Mouse (Mus musculus): ENCODE data around the gene Zranb2. TPM values are rescaled to one million over a fixed set of nuclear protein-coding genes. Genes with fewer than 3 reads are reported as not detected.

The Zranb2 gene
- polyA plus RNA-seq, 1 experiment from 2014 or later = 95.8 TPM

DNA sequence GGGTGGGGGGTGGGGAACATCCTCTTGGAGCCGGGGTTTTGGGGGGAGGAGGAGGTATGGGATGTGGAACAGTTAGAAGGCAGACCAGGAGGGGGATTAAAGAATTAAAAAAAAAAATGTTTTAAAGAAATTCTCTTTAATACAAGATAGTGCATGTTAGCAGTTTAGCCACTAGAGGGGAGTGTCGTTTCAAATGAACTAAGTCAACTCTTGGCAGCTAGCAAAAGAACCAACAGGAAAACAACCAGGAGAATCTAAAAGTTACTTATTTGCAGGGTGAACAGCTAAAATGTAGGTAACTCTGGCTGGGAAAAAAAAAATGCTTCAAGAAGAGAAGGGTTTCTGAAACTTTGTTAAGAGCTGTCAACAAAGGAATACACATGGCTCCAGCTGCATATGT, 31.2 kb downstream of the Zranb2 start:
- H3K4me1 ChIP-seq = peaks cover 15% of the 10 kb centered on the region
- no peak for DNase-seq (ENCODE audit: low spot score)
- H3K9me3 ChIP-seq = no peaks in the 10 kb centered on the region
- H3K36me3 ChIP-seq = no peaks in the 10 kb centered on the region
- H3K4me3 ChIP-seq = no peak overlapping the region
- WGBS = 5% methylated on average over 2 of the region's 2 CpGs
- H3K27me3 ChIP-seq (ENCODE audit: insufficient read depth, poor library complexity, severe bottlenecking) = peaks cover 44% of the 10 kb centered on the region
- H3K27ac ChIP-seq = no peak overlapping the region

DNA sequence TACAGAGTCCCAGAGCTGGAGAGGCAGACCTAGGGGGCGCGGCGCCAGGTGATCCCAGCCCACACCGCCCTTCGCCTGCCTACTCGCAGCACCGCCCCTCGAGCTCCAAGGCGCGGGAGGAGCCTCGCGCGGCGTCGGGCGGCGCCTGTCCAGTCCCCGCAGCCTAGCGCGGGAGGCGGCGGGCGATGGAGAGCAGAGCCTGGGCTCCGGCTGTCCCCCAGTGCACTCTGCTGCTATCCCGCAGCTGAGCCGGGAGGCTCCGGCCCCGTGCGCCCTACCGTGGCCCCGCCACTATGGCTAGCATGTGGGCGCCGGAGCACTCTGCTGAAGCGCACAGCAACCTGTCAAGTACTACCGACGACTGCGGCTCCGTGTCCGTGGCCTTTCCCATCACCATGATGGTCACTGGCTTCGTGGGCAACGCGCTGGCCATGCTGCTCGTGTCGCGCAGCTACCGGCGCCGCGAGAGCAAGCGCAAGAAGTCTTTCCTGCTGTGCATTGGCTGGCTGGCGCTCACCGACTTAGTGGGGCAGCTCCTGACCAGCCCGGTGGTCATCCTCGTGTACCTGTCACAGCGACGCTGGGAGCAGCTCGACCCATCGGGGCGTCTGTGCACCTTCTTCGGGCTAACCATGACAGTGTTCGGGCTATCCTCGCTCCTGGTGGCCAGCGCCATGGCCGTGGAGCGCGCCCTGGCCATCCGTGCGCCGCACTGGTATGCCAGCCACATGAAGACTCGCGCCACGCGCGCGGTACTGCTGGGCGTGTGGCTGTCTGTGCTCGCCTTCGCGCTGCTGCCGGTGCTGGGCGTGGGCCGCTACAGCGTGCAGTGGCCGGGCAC, 33.0 kb downstream of the Zranb2 start, which contains the start of gene Ptger3:
Ptger3 (plus strand) TSS at position 168 of the 841 bp plus-strand sequence.
- Histone ChIP-seq H3K27me3 (ENCODE audit: insufficient read depth, poor library complexity, severe bottlenecking) (peaks cover 44% of the 10 kb centered on the region), H3K36me3 (no peaks in the 10 kb centered on the region), H3K9me3 (no peaks in the 10 kb centered on the region), H3K4me1 (peaks cover 15% of the 10 kb centered on the region), H3K4me3 (peak within 1 kb of the TSS; percentile 65), H3K27ac (peak within 1 kb of the TSS; percentile 2; the same call in 1 of the 2 replicates)
- 2% methylated on average over 84 of the region's 84 CpGs for WGBS
- no peak for DNase-seq (ENCODE audit: low spot score)

DNA sequence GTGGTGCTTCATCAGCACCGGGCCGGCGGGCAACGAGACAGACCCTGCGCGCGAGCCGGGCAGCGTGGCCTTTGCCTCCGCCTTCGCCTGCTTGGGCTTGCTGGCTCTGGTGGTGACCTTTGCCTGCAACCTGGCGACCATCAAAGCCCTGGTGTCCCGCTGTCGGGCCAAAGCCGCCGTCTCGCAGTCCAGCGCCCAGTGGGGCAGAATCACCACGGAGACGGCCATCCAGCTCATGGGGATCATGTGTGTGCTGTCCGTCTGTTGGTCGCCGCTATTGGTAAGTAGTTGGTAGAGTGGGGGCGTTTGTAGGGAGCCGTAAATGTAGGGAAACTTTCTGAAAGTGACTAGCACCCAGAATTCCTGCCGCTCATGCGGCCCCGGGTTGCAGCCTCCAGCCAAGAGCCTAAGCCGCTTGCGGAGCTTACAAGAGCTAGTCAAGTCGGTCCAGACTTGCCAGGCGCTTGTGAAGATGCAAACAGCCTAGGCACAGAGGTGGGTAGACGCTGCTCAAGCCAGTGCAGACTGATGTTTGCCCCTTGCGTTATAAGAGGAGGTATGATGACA, 33.7 kb downstream of the Zranb2 start:
- Histone ChIP-seq H3K9me3 (no peaks in the 10 kb centered on the region), H3K36me3 (no peaks in the 10 kb centered on the region)
- 4% methylated on average over 34 of the region's 34 CpGs for WGBS

DNA sequence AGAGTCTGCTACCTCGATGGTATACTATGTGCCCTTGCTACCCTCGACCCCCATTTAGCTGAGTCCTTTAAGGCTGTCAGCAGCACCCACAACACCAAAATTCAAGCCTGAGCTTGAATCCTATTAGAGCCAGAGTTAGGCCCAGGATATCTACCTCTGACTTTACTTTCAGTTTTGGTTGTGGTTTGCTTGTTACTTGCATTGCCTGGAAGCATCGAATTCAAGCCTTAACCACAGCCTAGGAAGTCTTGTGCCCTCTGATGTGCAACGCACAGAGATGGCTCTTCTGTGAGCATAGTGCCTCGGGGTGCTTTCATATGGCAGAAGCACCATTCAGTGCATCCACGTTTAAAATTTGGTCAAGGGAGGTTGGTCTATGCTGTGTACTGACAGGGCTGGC, 38.1 kb downstream of the Zranb2 start:
- no peaks in the 10 kb centered on the region for H3K36me3 ChIP-seq
- no peaks in the 10 kb centered on the region for H3K9me3 ChIP-seq
- WGBS = 72% methylated on average over 6 of the region's 6 CpGs
- no peak for DNase-seq (ENCODE audit: low spot score)
- H3K27me3 ChIP-seq (ENCODE audit: insufficient read depth, poor library complexity, severe bottlenecking) = peaks cover 30% of the 10 kb centered on the region
- H3K4me3 ChIP-seq = no peak overlapping the region
- H3K27ac ChIP-seq = no peak overlapping the region
- peaks cover 10% of the 10 kb centered on the region for H3K4me1 ChIP-seq

More for the DNA sequence above, 33.7 kb downstream of the Zranb2 start:
- H3K4me1 ChIP-seq = peaks cover 15% of the 10 kb centered on the region
- no peak for DNase-seq (ENCODE audit: low spot score)
- H3K27me3 ChIP-seq (ENCODE audit: insufficient read depth, poor library complexity, severe bottlenecking) = peaks cover 44% of the 10 kb centered on the region
- peak overlapping the region; percentile 65 for H3K4me3 ChIP-seq
- peak overlapping the region; percentile 2; the same call in 1 of the 2 replicates for H3K27ac ChIP-seq

DNA sequence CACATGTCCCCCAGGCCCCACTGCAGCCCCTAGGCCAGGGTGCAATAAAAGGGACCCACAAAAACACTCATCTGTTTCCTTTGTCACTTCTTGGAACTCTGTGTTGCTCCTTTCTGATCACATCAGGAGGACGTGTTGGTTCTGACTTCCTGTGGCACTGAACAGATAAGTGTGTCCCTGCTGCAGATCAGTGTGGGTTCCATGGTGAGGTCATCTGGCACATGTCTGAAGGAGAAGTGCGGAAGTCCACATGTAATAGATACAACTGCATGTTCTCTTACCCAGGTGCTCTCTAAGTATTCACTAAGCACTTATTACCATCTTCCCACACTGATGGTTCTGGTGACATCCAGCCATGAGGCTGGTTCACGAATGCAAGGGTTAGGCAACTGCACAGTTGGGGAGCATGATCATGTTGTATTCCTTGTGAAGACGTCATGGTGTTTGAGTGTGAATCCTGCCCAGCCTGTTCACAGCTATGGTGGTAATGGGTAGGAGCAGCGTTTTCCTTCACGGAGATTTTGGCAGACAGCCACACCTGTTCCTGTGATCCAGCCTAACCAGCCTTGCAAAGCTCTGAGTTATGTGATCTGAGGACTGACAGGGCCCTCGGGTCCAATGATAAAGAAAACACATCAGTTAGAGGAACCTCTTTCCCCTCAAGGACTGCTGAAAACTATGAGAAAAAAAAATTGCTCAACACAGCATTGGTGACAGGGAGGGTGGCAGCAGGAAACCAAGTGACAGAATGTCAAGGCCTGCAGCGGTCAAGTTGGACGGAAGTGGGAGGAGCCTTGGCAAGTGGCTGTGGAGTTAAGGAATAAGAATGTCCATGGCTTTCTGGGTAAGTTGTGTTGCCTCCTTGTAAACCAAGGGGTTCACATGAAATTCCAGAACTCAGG, 41.7 kb downstream of the Zranb2 start:
- no peaks in the 10 kb centered on the region for H3K4me1 ChIP-seq
- no peaks in the 10 kb centered on the region for H3K27me3 ChIP-seq (ENCODE audit: insufficient read depth, poor library complexity, severe bottlenecking)
- H3K4me3 ChIP-seq = no peak overlapping the region
- H3K9me3 ChIP-seq = no peaks in the 10 kb centered on the region
- no peak for DNase-seq (ENCODE audit: low spot score)
- no peak overlapping the region for H3K27ac ChIP-seq
- 71% methylated on average over 9 of the region's 9 CpGs for WGBS
- H3K36me3 ChIP-seq = no peaks in the 10 kb centered on the region

DNA sequence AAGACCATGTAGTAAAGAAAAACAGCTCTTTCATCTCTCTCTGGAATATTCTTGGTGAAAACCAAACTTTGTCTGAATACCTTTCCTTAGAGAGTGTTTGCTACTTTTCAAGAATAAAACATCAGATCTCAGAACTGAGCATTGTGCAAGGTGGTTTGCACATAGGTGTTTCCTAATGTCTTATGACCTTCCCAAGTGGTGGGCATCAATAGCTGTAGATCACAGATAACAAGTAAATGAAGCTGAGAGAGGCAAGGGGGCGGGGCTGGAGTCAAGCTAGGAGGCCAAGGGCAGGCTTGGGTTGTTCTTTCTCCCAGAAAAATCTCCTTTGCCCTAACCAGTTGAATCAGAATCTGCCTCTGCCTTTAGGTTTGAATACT, 42.4 kb downstream of the Zranb2 start:
- H3K4me3 ChIP-seq = no peak overlapping the region
- H3K4me1 ChIP-seq = no peaks in the 10 kb centered on the region
- no peaks in the 10 kb centered on the region for H3K36me3 ChIP-seq
- no peaks in the 10 kb centered on the region for H3K9me3 ChIP-seq
- DNase-seq (ENCODE audit: low spot score) = no peak
- no peaks in the 10 kb centered on the region for H3K27me3 ChIP-seq (ENCODE audit: insufficient read depth, poor library complexity, severe bottlenecking)
- H3K27ac ChIP-seq = no peak overlapping the region
- 76% methylated on average over 1 of the region's 1 CpGs for WGBS

DNA sequence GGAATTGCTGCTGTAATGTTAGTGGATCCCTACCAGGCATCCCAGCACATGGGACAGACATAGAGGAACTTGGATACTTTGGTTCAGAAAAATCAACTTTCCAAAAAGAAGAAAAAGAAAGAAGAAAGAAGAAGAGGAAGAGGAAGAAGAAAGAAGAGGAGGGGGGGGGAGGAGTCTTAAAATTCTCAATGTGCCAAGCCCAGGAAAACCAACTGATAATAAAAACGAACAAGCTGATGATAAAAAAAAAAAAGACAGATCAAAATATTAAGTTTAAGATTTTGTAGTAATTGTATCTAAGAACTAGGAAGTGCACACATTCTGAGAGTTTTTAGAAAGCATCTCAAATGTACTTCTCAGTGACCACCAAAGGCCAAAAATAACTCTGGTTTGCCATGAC, 42.9 kb downstream of the Zranb2 start:
- WGBS = 60% methylated on average over 1 of the region's 1 CpGs
- DNase-seq (ENCODE audit: low spot score) = no peak
- H3K27me3 ChIP-seq (ENCODE audit: insufficient read depth, poor library complexity, severe bottlenecking) = no peaks in the 10 kb centered on the region

DNA sequence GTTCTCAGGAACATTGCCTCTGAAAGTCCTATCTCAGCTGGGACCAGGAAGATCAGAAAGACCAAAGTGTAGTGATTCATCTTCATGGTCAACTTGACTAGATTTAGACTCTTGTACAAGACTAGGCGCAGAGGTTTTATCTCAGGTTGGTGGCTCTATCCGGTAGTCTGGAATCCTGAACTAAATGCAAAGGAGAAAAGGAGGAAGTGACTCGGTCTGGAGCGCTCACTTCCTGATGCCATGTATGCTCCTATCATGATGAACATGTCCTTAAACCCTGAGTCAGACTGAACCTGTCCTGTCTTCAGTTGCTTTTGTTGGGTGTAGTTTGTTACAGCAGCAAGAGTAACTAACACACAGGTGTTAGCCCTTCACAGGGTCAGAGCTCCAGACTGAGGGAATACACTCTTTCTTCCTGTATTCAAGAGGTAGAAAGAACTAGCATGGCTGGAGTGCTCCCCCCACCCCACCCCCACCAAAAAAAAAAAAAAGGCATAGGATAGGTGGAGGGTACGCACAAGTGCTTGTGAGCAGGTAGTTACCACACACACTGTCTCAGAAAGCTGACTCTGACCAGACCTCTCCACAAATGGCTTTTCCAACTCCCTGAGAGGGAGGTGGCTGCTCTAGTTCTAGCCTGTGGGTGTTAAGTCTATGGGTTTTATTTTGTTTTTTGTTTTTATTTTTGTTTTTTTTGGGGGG, 44.7 kb downstream of the Zranb2 start:
- no peak overlapping the region for H3K4me3 ChIP-seq
- no peaks in the 10 kb centered on the region for H3K9me3 ChIP-seq
- H3K36me3 ChIP-seq = no peaks in the 10 kb centered on the region
- no peaks in the 10 kb centered on the region for H3K27me3 ChIP-seq (ENCODE audit: insufficient read depth, poor library complexity, severe bottlenecking)
- DNase-seq (ENCODE audit: low spot score) = no peak
- H3K4me1 ChIP-seq = no peaks in the 10 kb centered on the region
- 79% methylated on average over 5 of the region's 5 CpGs for WGBS
- H3K27ac ChIP-seq = no peak overlapping the region

More for the DNA sequence above, 42.9 kb downstream of the Zranb2 start:
- Histone ChIP-seq H3K4me3 (no peak overlapping the region), H3K27ac (no peak overlapping the region), H3K36me3 (no peaks in the 10 kb centered on the region), H3K9me3 (no peaks in the 10 kb centered on the region), H3K4me1 (no peaks in the 10 kb centered on the region)

DNA sequence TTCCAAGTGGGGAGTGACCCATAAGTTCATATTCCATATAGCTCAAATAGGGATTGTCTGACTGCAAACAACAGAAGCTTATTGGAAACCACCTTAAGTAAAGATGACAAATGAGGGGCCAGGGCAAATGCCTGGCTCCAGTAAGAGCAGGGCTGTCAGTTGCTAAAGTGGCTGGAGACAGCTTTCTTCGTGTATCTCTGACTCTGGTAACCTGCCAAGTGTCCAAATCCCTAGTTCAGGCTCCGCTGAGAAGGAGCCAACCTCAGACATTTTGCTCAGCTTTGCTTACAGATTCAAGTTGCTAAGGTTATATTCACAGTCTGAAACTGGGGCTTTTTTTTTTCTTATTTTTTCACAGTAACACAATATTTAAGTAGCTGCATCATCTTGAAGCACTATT, 45.4 kb downstream of the Zranb2 start:
- H3K9me3 ChIP-seq = no peaks in the 10 kb centered on the region
- DNase-seq (ENCODE audit: low spot score) = no peak
- WGBS = 57% methylated on average over 2 of the region's 2 CpGs
- no peak overlapping the region for H3K4me3 ChIP-seq
- no peak overlapping the region for H3K27ac ChIP-seq
- H3K36me3 ChIP-seq = no peaks in the 10 kb centered on the region
- H3K4me1 ChIP-seq = no peaks in the 10 kb centered on the region
- H3K27me3 ChIP-seq (ENCODE audit: insufficient read depth, poor library complexity, severe bottlenecking) = no peaks in the 10 kb centered on the region

DNA sequence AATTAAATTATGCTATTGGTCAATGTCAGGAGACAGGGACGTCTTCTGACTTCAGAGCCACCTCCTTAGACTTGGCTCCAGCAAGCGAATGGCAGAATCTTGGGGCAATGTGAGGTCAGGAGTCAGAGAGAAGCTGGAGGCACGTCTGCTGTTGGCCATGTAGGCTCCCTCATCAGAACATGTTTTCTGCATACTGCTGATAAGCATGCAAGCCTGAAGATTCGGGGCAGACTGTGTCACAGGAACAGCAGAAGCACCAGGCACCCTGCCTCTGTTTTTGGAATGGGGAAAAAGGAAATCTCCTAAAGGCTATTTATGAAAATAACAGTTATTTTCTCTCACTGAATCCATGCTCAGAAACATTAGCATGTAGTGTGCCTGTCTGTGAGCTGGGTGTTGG, 46.3 kb downstream of the Zranb2 start:
- H3K9me3 ChIP-seq = no peaks in the 10 kb centered on the region
- H3K36me3 ChIP-seq = no peaks in the 10 kb centered on the region
- 45% methylated on average over 4 of the region's 4 CpGs for WGBS
- no peaks in the 10 kb centered on the region for H3K4me1 ChIP-seq
- H3K4me3 ChIP-seq = no peak overlapping the region
- H3K27ac ChIP-seq = no peak overlapping the region
- DNase-seq (ENCODE audit: low spot score) = no peak
- no peaks in the 10 kb centered on the region for H3K27me3 ChIP-seq (ENCODE audit: insufficient read depth, poor library complexity, severe bottlenecking)

DNA sequence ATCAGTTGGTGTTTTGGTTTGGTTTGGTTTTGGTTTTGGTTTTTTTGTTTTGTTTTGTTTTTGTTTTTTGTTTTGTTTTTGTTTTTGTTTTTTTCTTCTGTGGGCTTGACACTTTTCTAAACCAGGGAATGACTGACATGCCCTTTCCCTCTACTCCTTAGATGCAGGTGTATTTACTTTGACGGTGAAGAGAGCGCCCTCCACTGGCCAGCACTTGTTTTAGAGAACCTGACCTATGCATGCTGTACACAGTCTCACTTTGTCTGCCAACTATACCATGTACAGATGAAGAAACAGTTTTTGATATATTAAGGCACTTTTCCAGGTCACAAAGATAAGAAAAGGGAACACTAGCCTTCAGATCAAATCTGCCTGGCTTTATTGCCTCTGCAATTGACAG, 47.8 kb downstream of the Zranb2 start:
- 25% methylated on average over 2 of the region's 2 CpGs for WGBS
- H3K36me3 ChIP-seq = no peaks in the 10 kb centered on the region
- no peak for DNase-seq (ENCODE audit: low spot score)
- H3K4me1 ChIP-seq = no peaks in the 10 kb centered on the region
- no peak overlapping the region for H3K4me3 ChIP-seq
- no peaks in the 10 kb centered on the region for H3K27me3 ChIP-seq (ENCODE audit: insufficient read depth, poor library complexity, severe bottlenecking)
- H3K27ac ChIP-seq = no peak overlapping the region
- no peaks in the 10 kb centered on the region for H3K9me3 ChIP-seq

DNA sequence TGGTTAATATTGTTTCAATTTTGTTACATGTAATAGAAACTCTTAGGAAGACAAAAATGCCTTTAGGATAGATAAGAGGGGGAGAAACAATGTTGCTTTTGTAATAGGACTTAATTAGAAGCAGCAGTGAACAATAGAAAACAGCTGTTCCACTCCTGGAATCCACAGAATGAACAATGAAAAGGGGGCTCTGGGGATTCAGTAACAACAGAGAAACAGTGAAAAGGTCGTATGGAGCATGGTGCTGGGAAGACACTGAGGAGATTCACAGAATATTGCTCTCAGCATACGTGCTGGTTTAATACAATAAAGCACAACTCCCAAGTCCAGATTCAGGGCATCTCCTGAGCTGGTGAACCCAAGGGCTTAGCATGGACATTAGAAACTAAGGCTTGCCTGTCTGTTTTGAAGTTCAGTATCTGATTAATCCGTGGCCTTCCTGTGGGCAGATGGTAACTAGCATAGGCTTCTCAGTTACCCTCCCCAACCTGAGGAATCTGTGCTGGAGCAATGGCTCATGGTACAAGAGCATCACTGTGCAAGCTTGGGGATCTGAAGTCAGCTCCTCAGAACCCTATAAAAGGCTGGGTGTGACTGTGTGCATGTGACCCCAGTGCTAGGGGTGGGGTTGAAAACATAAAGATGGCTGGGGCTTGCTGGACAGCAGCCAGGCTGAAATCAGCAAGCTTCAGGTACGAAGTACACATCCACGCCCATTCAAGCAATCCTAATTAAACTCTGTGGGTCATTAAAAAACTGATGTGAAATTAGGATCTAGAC, 48.9 kb downstream of the Zranb2 start:
- Histone ChIP-seq H3K4me3 (no peak overlapping the region), H3K27ac (no peak overlapping the region), H3K9me3 (no peaks in the 10 kb centered on the region), H3K4me1 (no peaks in the 10 kb centered on the region), H3K36me3 (no peaks in the 10 kb centered on the region), H3K27me3 (ENCODE audit: insufficient read depth, poor library complexity, severe bottlenecking) (no peaks in the 10 kb centered on the region)
- WGBS = 57% methylated on average over 5 of the region's 5 CpGs
- no peak for DNase-seq (ENCODE audit: low spot score)
